Mouse (Mus musculus): ENCODE data around the gene Sync. TPM values are rescaled to one million over a fixed set of nuclear protein-coding genes. Genes with fewer than 3 reads are reported as not detected.

Sync gene
- total and polyA plus RNA-seq, 3 experiments = 0.31 to 0.43 TPM; not detected in 1

- Histone ChIP-seq H3K9ac (ENCODE audit: control insufficient read depth, low read depth, low read length, poor library complexity, severe bottlenecking) (no peak overlapping the region), H3K27me3 (ENCODE audit: control insufficient read depth in 1 of 2, insufficient read depth in 2 of 2, low read length in 2 of 2) (no peaks in the 10 kb centered on the region), H3K9me3 (replicated peaks; ENCODE audit: insufficient read depth, low read length) (no peaks in the 10 kb centered on the region), H3K36me3 (ENCODE audit: control insufficient read depth in 1 of 2, insufficient read depth in 2 of 2, low read length in 2 of 2) (peaks cover 0 to 5% of the 10 kb centered on the region in 2 experiments; a peak in 2 of 4 replicates), H3K4me1 (ENCODE audit: control insufficient read depth in 1 of 2, insufficient read depth in 2 of 2, low read length in 2 of 2) (peaks cover 8 to 24% of the 10 kb centered on the region in 2 experiments), H3K79me2 (ENCODE audit: control insufficient read depth, insufficient read depth, low read length, poor library complexity) (no peaks in the 10 kb centered on the region), H3K4me3 (ENCODE audit: control insufficient read depth in 1 of 2, insufficient read depth in 1 of 2, low read depth in 2 of 2, low read length in 2 of 2) (no peak overlapping the region), H3K27ac (ENCODE audit: control insufficient read depth, low read depth, low read length) (no peak overlapping the region)
- TF ChIP-seq E2F4 (IDR thresholded peaks at IDR 0.05; ENCODE audit: borderline replicate concordance, low read depth, low read length) = no peak
- no peak for TF ChIP-seq MAZ (IDR thresholded peaks at IDR 0.05; ENCODE audit: low read depth, low read length)
- TF ChIP-seq ETS1 (IDR thresholded peaks at IDR 0.05; ENCODE audit: low read depth, low read length) = no peak
- no peak for TF ChIP-seq GATA1 (IDR thresholded peaks at IDR 0.05; ENCODE audit: low read depth, low read length)
- no peak for TF ChIP-seq NRF1 (IDR thresholded peaks at IDR 0.05; ENCODE audit: insufficient read depth, low read depth, low read length, poor library complexity, severe bottlenecking)
- no peak for TF ChIP-seq POLR2AphosphoS2 (IDR thresholded peaks at IDR 0.05; ENCODE audit: low read length)
- TF ChIP-seq MYB (IDR thresholded peaks at IDR 0.05; ENCODE audit: low read depth, low read length) = no peak
- no peak for TF ChIP-seq JUND (IDR thresholded peaks at IDR 0.05; ENCODE audit: low read depth, low read length)
- TF ChIP-seq HCFC1 (IDR thresholded peaks at IDR 0.05; ENCODE audit: low read depth, low read length) = no peak
- DNase-seq (ENCODE audit: low read depth, low spot score) = no peak
Measured at GRCm38 (mm10) chr4:129242327-129242726, 45.1 kb upstream of the Sync start.

- H3K9ac ChIP-seq (ENCODE audit: control insufficient read depth, low read depth, low read length, poor library complexity, severe bottlenecking) = no peak overlapping the region
- TF ChIP-seq POLR2AphosphoS2 (IDR thresholded peaks at IDR 0.05; ENCODE audit: low read length) (no peak), TCF12 (IDR thresholded peaks at IDR 0.05; ENCODE audit: low read depth, low read length) (no peak), HCFC1 (IDR thresholded peaks at IDR 0.05; ENCODE audit: low read depth, low read length) (no peak), SIN3A (IDR thresholded peaks at IDR 0.05; ENCODE audit: low read length) (no peak), JUND (IDR thresholded peaks at IDR 0.05; ENCODE audit: low read depth, low read length) (no peak), TBP (IDR thresholded peaks at IDR 0.05; ENCODE audit: low read depth, low read length) (no peak), NELFE (IDR thresholded peaks at IDR 0.05; ENCODE audit: low read depth, low read length) (no peak), POLR2A (IDR thresholded peaks at IDR 0.05; ENCODE audit: control insufficient read depth in 1 of 2, insufficient read depth in 1 of 2, low read depth in 1 of 2, low read length in 2 of 2, poor library complexity in 1 of 2) (no peak), E2F4 (IDR thresholded peaks at IDR 0.05; ENCODE audit: borderline replicate concordance, low read depth, low read length) (no peak), UBTF (IDR thresholded peaks at IDR 0.05; ENCODE audit: borderline replicate concordance, insufficient read depth, low read depth, low read length) (no peak), GABPA (IDR thresholded peaks at IDR 0.05; ENCODE audit: low read depth, low read length) (no peak), MAZ (IDR thresholded peaks at IDR 0.05; ENCODE audit: low read depth, low read length) (no peak), RCOR1 (IDR thresholded peaks at IDR 0.05; ENCODE audit: low read depth, low read length) (no peak), USF2 (IDR thresholded peaks at IDR 0.05; ENCODE audit: borderline replicate concordance in 1 of 2, insufficient read depth in 1 of 2, low read depth in 1 of 2, low read length in 2 of 2) (no peak), MEF2A (IDR thresholded peaks at IDR 0.05; ENCODE audit: extremely low read depth, insufficient replicate concordance, low read depth, low read length, poor library complexity, severe bottlenecking) (no peak), SMC3 (IDR thresholded peaks at IDR 0.05; ENCODE audit: low read depth, low read length) (no peak), ETS1 (IDR thresholded peaks at IDR 0.05; ENCODE audit: low read depth, low read length) (no peak)
- no peak overlapping the region for H3K4me3 ChIP-seq (ENCODE audit: control insufficient read depth in 1 of 2, insufficient read depth in 1 of 2, low read depth in 2 of 2, low read length in 2 of 2)
- H3K4me1 ChIP-seq (ENCODE audit: control insufficient read depth in 1 of 2, insufficient read depth in 2 of 2, low read length in 2 of 2) = peaks cover 9 to 27% of the 10 kb centered on the region in 2 experiments
- DNase-seq (ENCODE audit: low read depth, low spot score) = no peak
- no peaks in the 10 kb centered on the region for H3K79me2 ChIP-seq (ENCODE audit: control insufficient read depth, insufficient read depth, low read length, poor library complexity)
- peaks cover 0 to 5% of the 10 kb centered on the region in 2 experiments; a peak in 2 of 4 replicates for H3K36me3 ChIP-seq (ENCODE audit: control insufficient read depth in 1 of 2, insufficient read depth in 2 of 2, low read length in 2 of 2)
- no peak overlapping the region for H3K27ac ChIP-seq (ENCODE audit: control insufficient read depth, low read depth, low read length)
- H3K9me3 ChIP-seq (replicated peaks; ENCODE audit: insufficient read depth, low read length) = no peaks in the 10 kb centered on the region
- no peaks in the 10 kb centered on the region for H3K27me3 ChIP-seq (ENCODE audit: control insufficient read depth in 1 of 2, insufficient read depth in 2 of 2, low read length in 2 of 2)
Measured at GRCm38 (mm10) chr4:129242761-129243160, 44.7 kb upstream of the Sync start.

Measured in MEL (cell line).